Mouse (Mus musculus) heart, adult 8-10 months (tissue): ENCODE measurements around the gene Hist1h2bk. TPM values are rescaled to one million over a fixed set of nuclear protein-coding genes. Genes with fewer than 3 reads are reported as not detected.
"Not testable (repeated sequence)": the region's sequence is repeated elsewhere in the genome, so short reads cannot be mapped to it uniquely, and the experiment has no call there.

Experiments used
- DNase-seq: peaks from one replicate; pipeline ENCODE4 v3.0.0; 2022; ENCODE audit warnings: low spot score
- total RNA-seq, 4 experiments: library from RNA; stranded (reverse); gene quantifications; 2 replicates each; pipeline ENCODE4 v1.2.4; 2022

Gene Hist1h2bk
- total RNA-seq, 4 experiments from 2014 or later: 4.6 to 13.2 (median 8.3) TPM

DNA sequence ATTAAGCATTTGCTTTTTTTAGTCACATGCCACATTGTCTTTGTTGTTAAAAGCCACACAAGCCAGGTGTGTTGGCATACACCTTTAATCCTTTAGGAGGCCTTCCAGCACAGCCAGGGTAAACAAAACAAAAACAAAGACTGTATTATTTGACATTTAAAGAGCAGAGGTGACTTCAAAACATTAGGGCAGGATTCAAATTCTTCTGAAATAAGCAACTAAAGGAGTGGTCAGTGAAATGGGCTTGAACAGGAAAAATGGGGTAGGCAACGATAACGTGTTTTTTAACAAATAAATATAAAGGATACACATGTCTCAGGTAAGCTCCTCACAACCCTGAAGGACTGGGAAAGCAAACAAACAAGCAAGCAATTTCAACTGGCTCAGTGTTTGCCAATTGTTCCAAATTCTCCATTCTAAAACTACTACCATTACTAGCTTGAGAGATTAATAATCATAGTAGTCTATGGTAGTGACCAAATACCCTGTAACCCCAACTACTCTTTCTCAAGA lies 4.3 kb downstream of the Hist1h2bk start:
- no peak for DNase-seq

GRCm38 (mm10) chr13:22040464-22041141 lies 4.9 kb downstream of the Hist1h2bk start:
- DNase-seq: no peak

- peak; percentile 97 for DNase-seq
Observed at GRCm38 (mm10) chr13:22041142-22041536, 5.5 kb downstream of the Hist1h2bk start, which contains the start of gene Hist1h4i. Gene Hist1h4i, minus strand, starts transcription at chr13:22041362.

DNA sequence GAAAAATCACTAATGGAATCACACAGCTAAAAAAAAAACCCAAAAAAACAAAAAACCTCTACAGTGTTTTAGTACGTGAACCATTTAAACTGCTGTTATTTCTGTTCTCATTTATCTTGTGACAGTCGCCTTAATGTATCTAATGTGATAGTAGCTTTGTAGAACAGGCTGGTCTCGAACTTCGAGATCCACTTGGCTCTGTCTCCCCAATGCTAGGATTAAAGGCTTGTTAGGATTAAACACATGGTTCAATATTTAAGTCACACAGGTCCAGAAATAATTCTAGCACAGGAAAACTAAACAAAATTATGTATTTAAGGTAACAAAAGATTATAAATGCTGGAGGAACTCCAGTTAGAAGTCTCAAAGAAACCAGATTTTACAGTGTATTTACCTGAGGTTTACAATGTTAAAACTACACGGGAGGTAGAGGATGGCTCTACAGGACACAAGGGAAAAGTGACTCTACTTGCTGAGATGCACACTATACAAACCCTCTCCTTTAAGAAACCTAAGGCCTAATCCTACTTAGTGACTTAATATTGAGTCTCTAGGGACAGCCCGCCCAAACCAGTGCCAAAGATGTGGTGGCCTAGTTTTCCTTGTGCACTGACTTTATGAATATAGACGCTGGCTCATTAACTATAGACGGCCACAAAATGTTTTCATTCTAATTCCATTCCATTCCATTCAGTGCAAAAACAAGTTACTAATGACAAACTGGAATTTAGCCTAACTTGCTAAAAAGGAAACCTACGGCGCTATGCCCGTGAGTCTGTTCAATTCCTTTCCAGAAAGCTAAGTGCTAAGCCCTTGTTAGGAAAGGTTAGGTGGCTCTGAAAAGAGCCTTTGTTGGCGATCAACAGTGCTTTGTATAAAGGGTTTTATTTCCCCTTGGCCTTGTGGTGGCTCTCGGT lies 6.2 kb downstream of the Hist1h2bk start:
- DNase-seq: no peak

DNA sequence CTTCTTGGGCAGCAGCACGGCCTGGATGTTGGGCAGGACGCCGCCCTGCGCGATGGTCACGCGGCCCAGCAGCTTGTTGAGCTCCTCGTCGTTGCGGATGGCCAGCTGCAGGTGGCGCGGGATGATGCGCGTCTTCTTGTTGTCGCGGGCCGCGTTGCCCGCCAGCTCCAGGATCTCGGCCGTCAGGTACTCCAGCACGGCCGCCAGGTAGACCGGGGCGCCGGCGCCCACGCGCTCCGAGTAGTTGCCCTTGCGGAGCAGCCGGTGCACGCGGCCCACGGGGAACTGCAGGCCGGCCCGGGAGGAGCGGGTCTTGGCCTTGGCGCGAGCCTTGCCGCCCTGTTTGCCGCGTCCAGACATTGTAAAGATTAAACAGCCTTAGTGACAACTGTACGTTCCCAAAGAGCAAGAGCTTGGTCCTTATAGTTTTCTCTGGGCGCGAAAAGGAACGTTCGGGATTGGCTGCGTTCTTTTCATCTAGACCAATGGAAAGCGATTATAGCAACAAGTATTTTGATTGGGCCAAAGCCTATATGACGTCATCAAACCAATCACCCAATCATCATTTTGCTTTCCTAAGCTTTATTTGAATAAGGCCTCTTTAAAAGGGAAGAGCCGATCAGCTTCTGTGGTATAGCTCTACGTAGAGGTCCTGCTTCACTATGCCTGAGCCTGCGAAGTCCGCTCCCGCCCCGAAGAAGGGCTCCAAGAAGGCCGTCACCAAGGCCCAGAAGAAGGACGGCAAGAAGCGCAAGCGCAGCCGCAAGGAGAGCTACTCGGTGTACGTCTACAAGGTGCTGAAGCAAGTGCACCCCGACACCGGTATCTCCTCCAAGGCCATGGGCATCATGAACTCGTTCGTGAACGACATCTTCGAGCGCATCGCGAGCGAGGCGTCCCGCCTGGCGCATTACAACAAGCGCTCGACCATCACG lies 7.2 kb downstream of the Hist1h2bk start, which contains the start of the genes Hist1h2ag and Hist1h2bj:
Hist1h2ag (minus strand) TSS at position 377 of the 935 bp plus-strand sequence.
Hist1h2bj (plus strand) TSS at position 647 of the 935 bp plus-strand sequence.
- peak; percentile 98 for DNase-seq

DNA sequence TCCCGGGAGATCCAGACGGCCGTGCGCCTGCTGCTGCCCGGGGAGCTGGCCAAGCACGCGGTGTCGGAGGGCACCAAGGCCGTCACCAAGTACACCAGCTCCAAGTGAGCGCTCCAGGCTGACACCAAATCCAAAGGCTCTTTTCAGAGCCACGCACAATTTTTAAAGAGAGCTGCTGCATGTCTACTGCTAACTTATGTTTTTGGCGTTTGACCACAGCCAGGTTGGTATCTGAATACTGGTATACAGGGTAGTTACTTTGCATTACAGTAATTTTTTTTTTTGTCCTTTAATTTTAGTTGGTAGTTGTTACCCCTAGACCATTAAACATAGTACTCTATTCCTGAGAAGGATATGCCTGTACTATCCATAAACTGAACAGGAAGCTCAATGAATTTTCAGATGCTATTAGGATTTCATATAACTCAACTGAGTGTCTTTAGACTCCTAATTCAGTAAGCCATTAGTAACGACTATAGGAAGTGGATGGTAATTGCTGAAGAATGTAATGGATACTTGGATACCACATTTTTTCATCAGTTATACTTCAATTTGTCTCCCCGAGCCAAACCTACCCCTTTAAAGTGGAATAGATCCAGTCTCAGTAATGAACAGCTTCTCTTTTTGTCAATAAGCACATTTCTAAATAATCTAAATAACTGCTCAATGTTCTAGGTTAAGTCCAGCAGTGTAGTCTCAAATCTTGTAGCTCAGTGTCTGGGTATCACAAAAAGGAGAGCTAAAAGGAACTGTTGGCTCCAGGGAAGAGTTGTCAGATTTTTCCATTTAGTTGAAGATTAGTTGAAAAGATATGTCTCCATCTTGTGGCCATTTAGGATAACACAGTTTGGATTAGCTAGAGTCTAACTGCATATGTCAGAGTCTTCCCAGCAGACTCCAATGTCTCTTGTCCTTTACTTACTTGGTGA lies 8.1 kb downstream of the Hist1h2bk start:
- DNase-seq: peak; percentile 60

- DNase-seq: no peak
Observed at GRCm38 (mm10) chr13:22044432-22045155, 8.9 kb downstream of the Hist1h2bk start.

DNA sequence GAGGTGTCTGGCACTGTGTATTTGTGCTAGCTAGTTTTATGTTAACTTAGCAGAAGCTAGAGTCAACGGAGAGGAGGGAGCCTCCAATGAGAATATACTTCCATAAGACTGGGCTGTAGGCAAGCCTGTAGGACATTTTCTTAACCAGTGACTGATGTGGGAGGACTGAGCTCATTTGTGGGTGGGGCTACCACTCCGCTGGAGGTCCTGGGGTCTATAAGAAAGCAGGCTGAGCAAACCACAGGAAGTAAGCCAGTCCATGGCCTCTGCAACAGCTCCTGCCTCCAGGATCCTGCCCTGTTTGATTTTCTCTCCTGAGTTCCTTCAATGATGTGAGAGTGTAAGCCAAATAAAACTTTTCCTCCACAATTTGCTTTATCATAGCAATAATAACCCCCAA lies 9.6 kb downstream of the Hist1h2bk start:
- no peak for DNase-seq

DNA sequence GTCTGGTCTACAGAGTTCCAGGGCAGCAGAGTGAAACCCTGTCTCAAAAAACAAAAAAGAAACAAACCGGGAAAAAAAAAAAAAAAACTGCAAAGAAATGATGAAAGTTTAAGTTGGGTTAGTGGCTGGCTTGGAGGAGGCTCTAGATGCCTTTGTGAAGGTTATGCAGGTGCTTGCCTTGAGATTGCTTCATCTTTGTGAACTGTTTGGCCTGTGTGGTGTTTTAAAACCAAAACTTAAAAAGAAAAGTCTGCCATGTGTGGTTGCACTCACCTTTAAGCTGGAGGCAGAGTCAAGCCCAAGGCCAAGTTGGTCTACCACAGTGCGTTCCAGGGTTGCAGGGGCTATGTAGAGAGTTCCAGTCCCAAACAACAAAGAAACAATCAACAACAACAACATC lies 13.4 kb downstream of the Hist1h2bk start:
- no peak for DNase-seq

GRCm38 (mm10) chr13:22049737-22050440 lies 14.2 kb downstream of the Hist1h2bk start:
- DNase-seq: no peak

DNA sequence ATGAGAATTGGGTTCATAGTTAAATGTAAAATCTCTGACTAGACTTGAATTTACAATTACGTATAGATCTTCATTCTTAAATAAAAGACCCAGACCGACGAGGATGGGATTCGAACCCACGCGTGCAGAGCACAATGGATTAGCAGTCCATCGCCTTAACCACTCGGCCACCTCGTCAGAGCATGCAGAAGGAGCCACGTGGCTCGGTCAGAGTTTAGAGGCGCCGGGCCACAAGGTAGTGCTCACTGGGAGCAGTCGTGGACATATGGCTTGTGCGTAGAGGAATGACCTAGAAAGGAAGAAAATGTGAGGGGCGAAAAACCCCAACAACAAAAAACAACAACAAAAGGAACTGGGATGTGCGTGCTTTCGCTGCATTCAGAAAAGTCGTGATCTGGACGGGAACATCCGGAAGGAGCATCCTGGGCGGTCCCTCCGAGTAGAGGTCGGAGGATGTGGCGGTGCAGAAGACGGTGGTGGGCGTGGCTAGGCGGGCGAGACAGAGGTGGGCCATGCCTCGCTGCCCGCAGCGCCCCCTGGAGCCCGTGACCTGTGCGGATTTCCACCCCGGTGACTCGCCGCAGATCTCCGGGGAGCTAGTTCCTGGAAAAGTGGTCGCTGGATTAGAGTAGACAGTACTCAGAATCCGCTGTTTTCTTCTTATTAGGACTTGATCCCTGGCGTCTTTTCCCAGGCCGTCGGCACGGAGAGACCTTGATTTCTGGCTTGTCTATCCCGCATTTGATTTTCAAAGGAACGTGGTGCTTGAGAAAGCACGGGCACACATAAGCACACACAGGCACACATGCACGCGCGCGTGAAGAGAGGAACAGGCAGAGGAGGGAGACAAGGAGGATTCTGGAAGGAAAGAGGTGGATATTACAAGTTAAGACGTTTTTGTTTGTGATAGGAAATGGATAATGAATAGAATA lies 15.2 kb downstream of the Hist1h2bk start:
- DNase-seq: peak; percentile 90

DNA sequence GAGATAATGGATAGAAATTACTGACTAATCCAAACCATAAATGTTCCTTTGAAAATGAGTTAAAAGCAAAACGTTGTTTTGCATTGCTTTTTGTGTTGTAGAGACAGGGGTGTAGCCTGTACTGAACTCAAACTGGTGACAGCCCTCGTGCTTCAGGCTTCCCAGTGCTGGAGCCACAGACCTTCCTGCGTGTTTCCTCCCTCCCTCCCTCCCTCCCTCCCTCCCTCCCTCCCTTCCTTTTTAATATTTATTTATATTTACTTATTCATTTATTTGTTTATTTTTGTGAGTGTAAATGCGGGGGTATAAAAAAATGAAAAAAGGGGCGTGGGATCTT lies 15.8 kb downstream of the Hist1h2bk start:
- DNase-seq: no peak

- no peak for DNase-seq
Observed at GRCm38 (mm10) chr13:22053754-22054153, 18.1 kb downstream of the Hist1h2bk start.

DNA sequence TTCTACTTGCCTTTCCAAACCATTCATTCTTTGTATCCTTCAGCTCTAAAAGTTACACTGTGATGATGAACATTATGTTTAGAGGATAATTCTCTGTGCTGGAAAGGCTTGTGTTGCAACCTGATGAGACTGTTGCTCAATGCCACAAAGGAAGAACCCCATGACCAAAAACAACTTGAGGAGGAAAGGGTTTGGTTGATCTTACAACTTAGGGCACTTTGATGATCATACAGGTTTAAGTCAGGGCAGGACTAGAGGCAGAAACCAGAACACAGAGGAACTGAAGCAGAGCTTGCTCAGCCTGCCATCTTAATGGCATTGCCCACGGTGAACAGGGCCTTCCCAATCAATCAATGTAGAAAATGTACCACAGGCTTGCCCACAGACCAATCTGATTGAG lies 25.8 kb downstream of the Hist1h2bk start:
- DNase-seq: no peak

DNA sequence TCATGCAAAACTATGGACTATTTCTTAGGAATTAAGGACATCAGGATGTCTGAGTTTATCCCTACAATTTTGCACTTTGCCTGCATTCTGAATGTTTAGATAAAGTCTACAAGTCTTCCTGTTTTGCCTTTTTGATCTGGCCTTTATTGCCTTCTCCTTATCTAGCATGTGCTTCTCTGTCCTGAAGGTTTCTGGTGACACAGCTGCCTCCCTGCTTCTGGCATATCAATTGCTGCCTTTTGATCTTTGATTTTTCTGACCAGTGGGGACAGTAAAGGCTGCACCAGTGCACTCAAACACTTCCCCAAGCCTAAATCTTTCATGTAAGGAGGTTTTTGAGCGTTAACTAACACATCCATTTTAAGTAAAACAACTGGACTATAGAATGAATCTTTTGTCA lies 27.8 kb downstream of the Hist1h2bk start:
- DNase-seq: no peak

GRCm38 (mm10) chr13:22084140-22084539 lies 48.5 kb downstream of the Hist1h2bk start, which contains the start of gene Vmn1r188:
Gene Vmn1r188, plus strand, starts transcription at chr13:22084440.
- not testable (repeated sequence) for DNase-seq
